Mouse (Mus musculus): ENCODE measurements at regions not wholly inside any gene's neighbourhood (a gene's known extent, or its start where the extent isn't known, plus 50 kb on each side); places are given as distances from the start of the nearest gene placed in this dataset.

- no peak for DNase-seq (ENCODE audit: low read depth, low spot score)
Observed at GRCm38 (mm10) chr10:67669066-67669465, 120.3 kb upstream of the Ado start.

- no peak for DNase-seq (ENCODE audit: low read depth, low spot score)
Observed at GRCm38 (mm10) chr10:67663028-67663427, 114.3 kb upstream of the Ado start.

- DNase-seq (ENCODE audit: low read depth, low spot score): no peak
Observed at GRCm38 (mm10) chr10:67661666-67662065, 112.9 kb upstream of the Ado start.

- no peak for DNase-seq (ENCODE audit: low read depth, low spot score)
Observed at GRCm38 (mm10) chr10:67658005-67658545, 109.3 kb upstream of the Ado start.

- no peak for DNase-seq (ENCODE audit: low read depth, low spot score)
Observed at GRCm38 (mm10) chr10:67657305-67657704, 108.5 kb upstream of the Ado start.

GRCm38 (mm10) chr10:67654518-67654917 lies 105.8 kb upstream of the Ado start:
- DNase-seq (ENCODE audit: low read depth, low spot score): no peak

GRCm38 (mm10) chr10:67652300-67652699 lies 103.5 kb upstream of the Ado start:
- no peak for DNase-seq (ENCODE audit: low read depth, low spot score)

GRCm38 (mm10) chr10:67651386-67651785 lies 102.6 kb upstream of the Ado start:
- DNase-seq (ENCODE audit: low read depth, low spot score): no peak

- DNase-seq (ENCODE audit: low read depth, low spot score): no peak
Observed at GRCm38 (mm10) chr10:67647777-67648727, 99.3 kb upstream of the Ado start.

- DNase-seq (ENCODE audit: low read depth, low spot score): no peak
Observed at GRCm38 (mm10) chr10:67646659-67647559, 98.2 kb upstream of the Ado start.

- DNase-seq (ENCODE audit: low read depth, low spot score): no peak
Observed at GRCm38 (mm10) chr10:67645821-67646220, 97.1 kb upstream of the Ado start.

- no peak for DNase-seq (ENCODE audit: low read depth, low spot score)
Observed at GRCm38 (mm10) chr10:67644280-67644679, 95.5 kb upstream of the Ado start.

GRCm38 (mm10) chr10:67643685-67644084 lies 94.9 kb upstream of the Ado start:
- DNase-seq (ENCODE audit: low read depth, low spot score): no peak

- no peak for DNase-seq (ENCODE audit: low read depth, low spot score)
Observed at GRCm38 (mm10) chr10:67637339-67637738, 88.6 kb upstream of the Ado start.

GRCm38 (mm10) chr10:67636569-67636968 lies 87.8 kb upstream of the Ado start:
- DNase-seq (ENCODE audit: low read depth, low spot score): no peak

GRCm38 (mm10) chr10:67634795-67635194 lies 86.0 kb upstream of the Ado start:
- DNase-seq (ENCODE audit: low read depth, low spot score): no peak

GRCm38 (mm10) chr10:67633063-67633462 lies 84.3 kb upstream of the Ado start:
- no peak for DNase-seq (ENCODE audit: low read depth, low spot score)

GRCm38 (mm10) chr10:67623338-67623737 lies 74.6 kb upstream of the Ado start:
- no peak for DNase-seq (ENCODE audit: low read depth, low spot score)

- no peak for DNase-seq (ENCODE audit: low read depth, low spot score)
Observed at GRCm38 (mm10) chr10:67620018-67620417, 71.3 kb upstream of the Ado start.

GRCm38 (mm10) chr10:67618112-67618511 lies 69.4 kb upstream of the Ado start:
- no peak for DNase-seq (ENCODE audit: low read depth, low spot score)

GRCm38 (mm10) chr10:67615016-67615415 lies 66.3 kb upstream of the Ado start:
- DNase-seq (ENCODE audit: low read depth, low spot score): no peak

GRCm38 (mm10) chr10:67610689-67611088 lies 61.9 kb upstream of the Ado start:
- DNase-seq (ENCODE audit: low read depth, low spot score): no peak
